Mouse (Mus musculus) kidney, postnatal 0 days (tissue): ENCODE results near the gene Hoxd8. TPM values are rescaled to one million over a fixed set of nuclear protein-coding genes. Genes with fewer than 3 reads are reported as not detected.
A peak's percentile ranks its signal among the peaks of the same experiment; 100 is the strongest.

Experiments used
- ATAC-seq: fragments of 200-750 bp; cut with Nextera tagmentation; replicated peaks from 2 replicates; pipeline ENCODE4 v1.8.0; 2017; ENCODE audit warnings: low read depth, moderate number of reproducible peaks, moderate TSS enrichment, moderate library complexity; ENCODE audit not compliant: low FRiP score
- DNase-seq: peaks from one replicate; pipeline ENCODE4 v3.0.0-alpha.2; 2016; ENCODE audit warnings: low spot score
- H3K27ac ChIP-seq: fragments of 300-500 bp; sonication (generic); 2 replicates; pipeline ENCODE4 v1.5.1; 2014; ENCODE audit warnings: mild to moderate bottlenecking
- H3K27me3 ChIP-seq: fragments of 300-500 bp; sonication (generic); 2 replicates; pipeline ENCODE4 v1.6.1; 2014; ENCODE audit warnings: low read length, mixed read lengths; ENCODE audit not compliant: insufficient read depth
- H3K36me3 ChIP-seq: fragments of 300-500 bp; sonication (generic); 2 replicates; pipeline ENCODE4 v1.6.1; 2014; ENCODE audit warnings: low read length, mixed read lengths; ENCODE audit not compliant: insufficient read depth
- H3K4me1 ChIP-seq: fragments of 300-500 bp; sonication (generic); replicated peaks from 2 replicates; pipeline ENCODE4 v1.6.1; 2014; ENCODE audit warnings: antibody characterized with exemption, low read length, mixed read lengths; ENCODE audit not compliant: insufficient read depth
- H3K4me2 ChIP-seq: fragments of 300-500 bp; sonication (generic); 2 replicates; pipeline ENCODE4 v1.6.1; 2014; ENCODE audit warnings: mild to moderate bottlenecking, low read length, moderate library complexity, mixed read lengths
- H3K4me3 ChIP-seq: fragments of 300-500 bp; sonication (generic); replicated peaks from 2 replicates; pipeline ENCODE4 v1.5.1; 2014; ENCODE audit warnings: low read depth, low read length
- H3K9ac ChIP-seq: fragments of 300-500 bp; sonication (generic); 2 replicates; pipeline ENCODE4 v1.6.1; 2014; ENCODE audit warnings: low read depth, low read length
- H3K9me3 ChIP-seq: fragments of 300-500 bp; sonication (generic); replicated peaks from 2 replicates; pipeline ENCODE4 v1.6.1; 2016; ENCODE audit warnings: low read length, inconsistent platforms, mixed read lengths
- CTCF ChIP-seq: IDR thresholded peaks from 2 replicates; pipeline ENCODE4 v1.5.1; 2016; ENCODE audit warnings: antibody characterized with exemption, low read depth, mild to moderate bottlenecking, moderate library complexity
- WGBS: fragments of 180-500 bp; shearing (Covaris S2); extraction: QIAGEN DNeasy Blood & Tissue Kit; methylation state at CpG from one replicate; pipeline ENCODE4 v1.1.7; 2014; 5-methylcytosine and 5-hydroxymethylcytosine counted together
- polyA plus RNA-seq: library from polyadenylated mRNA; unstranded; fragments of >200 nt; fragmentation: Nextera tagmentation; extraction: Ambion mirVana; gene quantifications from 2 replicates; pipeline ENCODE4 v1.2.1, GENCODE M21; 2015

The Hoxd8 gene
- polyA plus RNA-seq, 1 experiment from 2014 or later: 76.7 TPM

DNA sequence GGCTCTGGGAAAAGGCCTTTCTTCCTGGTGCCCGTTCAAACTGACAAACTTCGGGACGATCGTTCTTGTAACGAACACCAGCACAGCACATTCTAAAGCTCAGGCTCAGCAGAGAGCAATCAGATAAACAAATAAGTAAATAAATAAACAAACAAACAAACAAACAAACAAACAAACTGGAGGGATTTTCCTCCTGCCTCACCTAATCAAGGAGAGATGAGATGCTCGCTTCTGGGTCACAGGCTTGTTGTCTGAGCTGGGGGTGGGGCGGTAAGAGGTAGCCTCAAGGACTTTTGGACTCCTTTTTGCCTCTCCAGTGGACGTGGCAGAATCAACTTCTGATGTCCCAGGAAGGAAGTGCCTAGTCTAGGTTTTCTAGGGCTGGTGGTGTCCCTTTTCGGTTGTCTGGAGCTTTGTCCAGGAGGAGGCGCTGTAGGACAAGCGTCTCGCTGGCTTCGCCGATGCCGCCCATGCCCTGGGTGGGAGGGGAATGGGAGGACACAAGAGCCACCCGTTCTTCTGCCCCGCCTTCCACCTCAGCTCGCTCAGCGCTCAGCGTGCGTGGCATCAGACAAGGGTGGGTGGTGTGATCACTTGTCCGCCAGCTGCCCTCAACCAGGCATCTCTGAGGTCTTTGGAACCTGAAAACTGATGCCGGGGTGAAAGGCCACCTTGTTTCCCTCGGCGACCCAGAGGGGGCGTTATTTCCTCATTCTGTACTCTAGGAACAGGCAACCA lies 11.3 kb downstream of the Hoxd8 start:
- Histone ChIP-seq H3K4me1 (peaks cover 32% of the 10 kb centered on the region), H3K36me3 (no peaks in the 10 kb centered on the region), H3K27ac (peak overlapping the region; percentile 36; the same call in 1 of the 2 replicates), H3K9ac (0 out of 2 replicates have a peak overlapping the region, but pooled peaks have one; percentile 42), H3K9me3 (no peaks in the 10 kb centered on the region), H3K4me3 (peak overlapping the region; percentile 73), H3K27me3 (no peaks in the 10 kb centered on the region), H3K4me2 (peak overlapping the region; percentile 81)
- DNase-seq: peak; percentile 94
- 4% methylated on average over 26 of the region's 26 CpGs for WGBS
- TF ChIP-seq CTCF: peak; percentile 98
- peak; percentile 77 for ATAC-seq

DNA sequence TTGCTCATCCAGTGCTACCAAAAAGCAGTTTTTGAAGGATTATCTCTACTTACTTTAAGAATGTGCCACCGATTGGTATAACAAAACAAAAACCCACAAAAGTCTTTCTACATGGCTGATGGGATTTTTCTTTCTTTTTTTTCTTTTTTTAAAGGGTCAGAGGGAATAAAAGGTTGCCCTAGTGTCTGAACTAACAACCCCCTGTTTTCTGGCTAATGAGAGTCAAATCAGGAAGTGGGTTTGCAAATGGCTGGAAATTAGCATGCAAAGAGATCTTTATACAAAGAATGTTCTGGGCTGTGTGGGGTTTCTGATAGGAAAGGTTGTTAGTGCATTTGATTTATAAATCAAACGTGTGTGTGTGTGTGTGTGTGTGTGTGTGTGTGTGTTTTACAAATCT lies 16.0 kb downstream of the Hoxd8 start:
- Histone ChIP-seq H3K4me3 (no peak overlapping the region), H3K27ac (no peak overlapping the region), H3K4me2 (no peak overlapping the region), H3K9ac (no peak overlapping the region), H3K9me3 (no peaks in the 10 kb centered on the region), H3K4me1 (peaks cover 45% of the 10 kb centered on the region), H3K36me3 (no peaks in the 10 kb centered on the region), H3K27me3 (no peaks in the 10 kb centered on the region)
- 29% methylated on average over 2 of the region's 2 CpGs for WGBS
- TF ChIP-seq CTCF: no peak
- ATAC-seq: no peak
- DNase-seq: no peak

DNA sequence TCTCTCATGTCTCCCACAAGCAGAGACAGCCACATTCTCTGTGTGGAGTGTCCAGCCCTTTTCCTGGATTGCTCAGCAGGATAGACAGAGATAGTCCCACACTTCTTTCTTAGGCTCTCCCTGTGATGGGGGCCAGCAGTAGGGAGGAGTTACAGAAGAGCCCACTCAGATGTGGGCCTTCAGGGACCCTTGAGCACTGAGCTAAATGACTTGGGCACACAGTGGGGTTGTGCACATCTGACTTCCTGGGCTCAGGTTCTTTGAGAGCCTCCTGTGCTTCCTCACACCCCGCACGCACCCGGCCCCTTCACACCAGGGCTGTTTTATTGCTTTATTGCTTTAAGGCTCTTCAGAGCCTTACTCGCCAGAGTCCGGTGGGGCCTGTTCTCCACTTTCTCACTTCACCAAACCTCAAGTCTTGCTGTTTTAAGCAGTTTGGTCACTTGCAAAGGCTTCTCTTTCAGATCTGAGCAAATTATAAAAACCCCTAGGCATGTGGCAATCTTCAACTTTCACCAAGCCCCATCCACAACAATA lies 16.6 kb downstream of the Hoxd8 start:
- no peak for DNase-seq
- Histone ChIP-seq H3K36me3 (no peaks in the 10 kb centered on the region), H3K9me3 (no peaks in the 10 kb centered on the region), H3K9ac (0 out of 2 replicates have a peak overlapping the region, but pooled peaks have one; percentile 27), H3K27me3 (no peaks in the 10 kb centered on the region), H3K4me3 (0 out of 2 replicates have a peak overlapping the region, but pooled peaks have one; percentile 8), H3K27ac (peak overlapping the region; percentile 39; the same call in 1 of the 2 replicates), H3K4me2 (peak overlapping the region; percentile 65), H3K4me1 (peaks cover 40% of the 10 kb centered on the region)
- 39% methylated on average over 5 of the region's 5 CpGs for WGBS
- ATAC-seq: no peak
- TF ChIP-seq CTCF: no peak

DNA sequence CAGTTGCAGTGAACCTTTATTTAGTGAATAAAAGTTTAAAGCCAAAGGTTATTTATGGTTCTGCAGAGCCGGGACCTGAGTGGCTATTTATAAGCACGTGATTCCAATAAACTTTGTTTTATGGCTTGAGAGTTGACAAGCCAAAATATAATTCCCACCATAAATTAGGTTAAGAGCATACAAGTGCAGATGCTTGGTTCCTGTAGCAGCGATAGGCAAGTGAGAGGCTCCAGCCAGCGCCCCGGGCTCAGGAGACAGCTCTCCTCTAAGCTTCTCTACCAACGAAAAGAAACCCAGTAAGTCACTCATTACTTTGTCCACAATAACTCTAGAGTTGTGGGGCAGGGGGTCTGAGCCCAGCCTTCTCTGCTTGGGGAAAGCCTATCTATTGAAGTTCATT lies 17.5 kb downstream of the Hoxd8 start:
- H3K4me3 ChIP-seq: peak overlapping the region; percentile 8
- 11% methylated on average over 6 of the region's 6 CpGs for WGBS
- H3K9ac ChIP-seq: no peak overlapping the region
- no peak for ATAC-seq
- peaks cover 45% of the 10 kb centered on the region for H3K4me1 ChIP-seq
- H3K4me2 ChIP-seq: peak overlapping the region; percentile 65
- TF ChIP-seq CTCF: no peak
- H3K27ac ChIP-seq: peak overlapping the region; percentile 15; the same call in 1 of the 2 replicates
- H3K27me3 ChIP-seq: no peaks in the 10 kb centered on the region
- peak; percentile 90 for DNase-seq
- H3K36me3 ChIP-seq: no peaks in the 10 kb centered on the region
- H3K9me3 ChIP-seq: no peaks in the 10 kb centered on the region

DNA sequence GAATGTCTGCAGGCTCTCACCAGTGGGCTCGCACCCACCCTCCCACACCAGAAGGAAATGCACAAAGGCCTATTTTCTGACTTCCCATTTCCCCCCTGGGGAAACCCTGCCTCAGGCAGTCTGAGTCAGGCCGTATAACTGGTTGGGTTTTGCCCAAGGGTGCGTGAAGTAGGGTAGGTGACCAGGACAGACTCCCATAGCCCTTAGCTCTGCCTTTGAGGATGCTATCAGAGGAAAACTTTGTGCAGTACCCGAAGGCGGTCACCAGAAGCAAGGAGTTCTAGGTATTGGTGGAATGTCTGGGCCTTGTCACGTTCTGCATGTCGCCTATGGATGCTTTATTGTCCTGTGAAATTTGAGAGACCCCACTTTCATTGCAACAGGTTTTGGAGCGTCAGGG lies 18.5 kb downstream of the Hoxd8 start:
- H3K27ac ChIP-seq: peak overlapping the region; percentile 63
- H3K4me1 ChIP-seq: peaks cover 50% of the 10 kb centered on the region
- peak overlapping the region; percentile 65 for H3K4me2 ChIP-seq
- no peak for TF ChIP-seq CTCF
- ATAC-seq (no peak), DNase-seq (no peak)
- no peaks in the 10 kb centered on the region for H3K36me3 ChIP-seq
- WGBS: 46% methylated on average over 8 of the region's 8 CpGs
- 0 out of 2 replicates have a peak overlapping the region, but pooled peaks have one; percentile 35 for H3K9ac ChIP-seq
- no peaks in the 10 kb centered on the region for H3K27me3 ChIP-seq
- no peaks in the 10 kb centered on the region for H3K9me3 ChIP-seq
- H3K4me3 ChIP-seq: peak overlapping the region; percentile 22

DNA sequence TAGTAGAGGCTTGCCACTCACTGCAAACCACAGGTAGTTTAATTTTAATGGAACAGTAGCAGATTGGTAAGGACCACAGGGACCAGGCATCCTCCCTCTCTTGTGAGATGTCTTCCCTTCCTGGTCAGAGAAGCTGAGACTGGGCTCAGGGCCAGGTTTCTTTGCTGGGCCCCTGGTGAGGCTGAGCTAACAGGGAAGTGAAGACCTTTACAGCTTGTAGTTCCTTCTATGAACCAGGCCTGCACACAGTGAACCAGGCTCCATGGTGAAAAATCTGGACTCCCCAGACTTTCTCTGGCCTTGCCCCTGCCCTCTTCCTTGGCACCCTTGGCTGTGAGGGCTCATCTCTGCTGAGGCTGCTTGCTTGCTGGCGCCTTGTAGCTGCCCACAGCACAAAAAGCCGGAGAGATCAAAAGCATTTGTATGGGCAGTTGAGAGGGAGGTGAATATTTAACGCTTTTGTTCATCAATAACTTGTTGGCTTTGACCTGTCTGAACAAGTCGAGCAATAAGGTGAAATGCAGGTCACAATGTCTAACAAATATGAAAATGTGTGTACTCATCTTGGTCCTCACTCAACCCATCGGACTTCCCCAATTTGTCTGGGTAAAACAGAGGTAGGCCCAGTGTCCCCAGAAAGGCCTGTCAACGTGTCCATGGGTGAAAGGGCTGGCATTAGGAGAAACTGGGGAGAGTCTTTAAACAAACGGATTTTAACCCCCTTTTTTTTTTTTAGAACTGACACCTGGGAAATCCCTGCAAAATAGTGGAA lies 20.0 kb downstream of the Hoxd8 start:
- peak overlapping the region; percentile 65 for H3K4me2 ChIP-seq
- no peaks in the 10 kb centered on the region for H3K9me3 ChIP-seq
- peaks cover 46% of the 10 kb centered on the region for H3K4me1 ChIP-seq
- DNase-seq (no peak), ATAC-seq (no peak)
- TF ChIP-seq CTCF: no peak
- peak overlapping the region; percentile 63 for H3K27ac ChIP-seq
- H3K4me3 ChIP-seq: peak overlapping the region; percentile 22; the same call in 1 of the 2 replicates
- H3K27me3 ChIP-seq: no peaks in the 10 kb centered on the region
- WGBS: 54% methylated on average over 7 of the region's 7 CpGs
- H3K36me3 ChIP-seq: 0 out of 2 replicates have a peak, but pooled peaks cover 4% of the 10 kb centered on the region
- peak overlapping the region; percentile 49; the same call in 1 of the 2 replicates for H3K9ac ChIP-seq
